Mouse (Mus musculus) frontal cortex, postnatal 25 days (tissue): ENCODE data around the gene Abcc2.

Experiments
- DNase-seq, 2 experiments: peaks; one replicate each; pipeline ENCODE4 v3.0.0; 2022; ENCODE audit warnings: low spot score in 2 of 2

Abcc2 gene

DNA sequence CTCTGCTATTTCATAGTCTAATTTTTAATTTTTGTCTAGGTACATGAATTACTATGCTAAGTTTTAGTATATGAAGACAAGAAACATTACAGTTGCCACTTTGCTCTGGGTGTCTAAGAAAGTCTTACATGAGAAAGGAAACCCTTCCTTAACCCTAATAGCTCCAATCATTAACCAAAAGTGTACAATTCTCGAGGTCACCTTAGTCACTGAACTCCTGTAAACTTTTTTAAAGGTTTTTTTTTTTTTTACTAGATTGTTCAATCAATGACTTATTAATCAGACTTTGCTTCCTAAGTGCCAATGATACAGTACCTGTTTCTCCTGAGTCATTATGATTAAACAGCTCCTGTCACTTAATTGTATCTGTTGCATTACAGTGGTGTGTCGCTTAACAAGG, 4.7 kb upstream of the Abcc2 start:
- DNase-seq, result no peak

DNA sequence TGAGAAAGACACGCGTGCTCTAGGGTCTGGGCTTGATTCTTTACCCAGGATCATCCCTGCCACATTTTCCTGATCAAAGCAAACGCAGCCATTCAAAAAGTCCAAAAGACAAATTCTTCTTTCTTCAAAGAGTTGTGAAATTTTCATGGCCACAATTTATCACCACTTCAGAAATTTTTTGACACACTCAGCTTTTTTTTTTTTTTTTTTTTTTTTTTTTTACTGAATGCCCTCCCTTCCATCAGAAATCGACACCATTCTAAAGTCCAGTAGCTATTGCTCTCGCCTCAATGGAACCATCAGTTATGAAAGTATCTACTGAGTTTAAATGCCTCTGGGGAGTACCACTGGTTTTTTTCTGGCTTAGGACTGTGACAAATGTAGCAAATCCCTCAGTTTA, 1.6 kb upstream of the Abcc2 start:
- DNase-seq, result no peak

DNA sequence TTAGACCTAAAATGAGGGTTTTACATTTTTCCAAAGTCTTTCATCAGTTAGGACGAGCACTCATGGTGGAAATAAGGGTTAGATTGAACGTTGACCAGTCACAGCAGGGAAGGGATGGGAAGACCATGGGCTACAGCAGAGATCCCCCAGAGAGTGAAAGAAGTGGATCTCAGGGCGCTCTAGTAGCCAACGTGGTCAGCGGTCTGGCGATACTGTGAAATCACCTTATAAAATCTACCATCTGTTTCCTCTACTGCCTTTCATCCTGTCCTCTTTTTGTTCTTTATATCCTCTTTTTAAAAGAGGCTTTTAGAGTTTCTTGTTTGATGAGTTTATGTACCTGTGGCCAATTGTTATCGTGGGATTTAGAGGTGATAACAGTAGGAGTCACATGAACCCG, 2.8 kb downstream of the Abcc2 start:
- DNase-seq, result no peak

DNA sequence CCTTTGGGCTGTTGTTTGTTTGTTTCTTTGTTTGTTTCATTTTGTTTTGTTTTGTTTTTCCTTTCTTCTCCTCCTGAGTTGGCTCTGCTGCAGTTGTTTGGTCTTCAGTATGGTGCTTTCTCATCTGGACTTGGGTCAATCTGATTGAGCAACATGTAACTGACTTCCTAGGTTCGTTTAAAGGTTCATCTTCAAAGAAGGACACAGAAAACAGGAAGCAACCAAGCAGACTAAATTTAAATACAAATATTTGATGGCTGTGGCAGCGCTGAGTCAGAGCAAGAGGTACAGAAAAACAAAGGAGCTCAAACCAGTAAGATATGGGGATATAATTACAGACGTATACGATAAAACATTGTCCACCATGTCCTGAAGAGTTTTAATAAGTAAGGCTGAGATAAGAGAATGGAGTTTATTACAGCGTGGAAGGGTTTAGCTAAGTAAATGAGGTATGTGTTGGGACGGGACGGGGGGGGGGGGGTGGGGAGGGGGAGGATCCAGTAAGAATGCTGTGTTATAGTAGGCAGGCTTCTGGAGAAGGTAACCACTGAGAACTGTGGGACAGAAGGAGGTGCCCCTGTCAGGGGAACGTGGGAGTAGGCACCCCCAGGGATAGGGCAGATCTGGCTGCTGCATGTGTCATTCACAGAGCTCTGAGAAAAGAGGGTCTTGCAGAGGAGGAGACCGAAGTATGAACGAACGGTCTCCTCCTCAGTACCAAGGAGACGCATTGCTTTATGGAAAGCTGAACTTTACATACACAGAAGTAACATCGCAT, 4.4 kb downstream of the Abcc2 start:
- DNase-seq, result no peak

DNA sequence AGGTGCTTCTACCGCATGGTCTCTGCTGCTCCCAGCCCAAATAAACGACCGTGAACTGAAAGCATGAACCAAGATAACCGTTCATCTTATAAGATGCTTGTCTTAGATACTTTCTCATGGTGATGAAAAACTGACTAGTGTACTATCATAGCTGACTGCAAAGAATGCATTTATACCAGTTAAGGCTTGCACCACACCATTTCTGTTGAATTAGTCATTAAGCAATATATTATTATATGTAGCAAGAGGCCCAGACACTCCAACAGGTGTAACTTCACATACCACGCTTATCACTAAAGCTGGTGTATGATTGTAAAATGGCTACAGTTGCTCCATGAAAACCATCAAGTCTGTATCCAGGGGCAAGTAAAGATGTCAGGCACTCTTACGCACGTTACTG, 7.8 kb downstream of the Abcc2 start:
- no peak for DNase-seq

DNA sequence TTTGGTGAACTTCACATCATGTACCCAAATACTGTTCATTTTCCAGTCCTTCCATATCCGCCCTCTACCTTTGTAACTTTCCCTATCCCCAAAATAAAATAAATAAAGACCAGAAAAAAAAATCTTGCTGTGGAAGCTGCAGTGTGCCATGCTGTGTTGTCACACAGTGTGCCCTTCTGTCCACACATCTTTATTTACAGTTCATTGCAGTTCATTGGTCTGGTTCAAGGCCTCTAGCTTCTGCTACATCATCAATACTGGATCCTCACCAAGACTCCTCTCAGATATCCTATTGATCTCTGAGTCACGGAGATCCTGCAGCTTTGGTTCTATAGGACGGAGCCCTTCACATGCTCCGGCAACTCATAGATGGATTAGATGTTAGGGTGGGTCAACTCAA, 10.5 kb downstream of the Abcc2 start:
- no peak for DNase-seq

DNA sequence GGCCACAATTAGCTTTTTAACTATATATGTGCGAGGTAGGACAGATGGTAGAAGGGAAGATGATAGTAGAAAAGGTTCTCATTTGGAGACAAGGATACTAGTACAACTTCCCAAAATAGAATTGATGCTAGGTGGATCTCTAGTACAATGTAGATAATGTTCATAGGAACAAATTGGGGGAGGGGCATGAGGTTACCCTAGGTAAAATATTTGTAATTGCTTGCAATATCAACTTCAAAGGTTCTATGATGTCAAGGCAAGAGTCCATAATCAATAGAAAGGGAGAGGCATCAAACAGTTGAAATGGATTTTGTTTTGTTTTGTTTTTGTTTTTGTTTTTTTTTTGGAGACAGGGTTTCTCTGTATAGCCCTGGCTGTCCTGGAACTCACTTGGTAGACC, 12.0 kb downstream of the Abcc2 start:
- no peak for DNase-seq

DNA sequence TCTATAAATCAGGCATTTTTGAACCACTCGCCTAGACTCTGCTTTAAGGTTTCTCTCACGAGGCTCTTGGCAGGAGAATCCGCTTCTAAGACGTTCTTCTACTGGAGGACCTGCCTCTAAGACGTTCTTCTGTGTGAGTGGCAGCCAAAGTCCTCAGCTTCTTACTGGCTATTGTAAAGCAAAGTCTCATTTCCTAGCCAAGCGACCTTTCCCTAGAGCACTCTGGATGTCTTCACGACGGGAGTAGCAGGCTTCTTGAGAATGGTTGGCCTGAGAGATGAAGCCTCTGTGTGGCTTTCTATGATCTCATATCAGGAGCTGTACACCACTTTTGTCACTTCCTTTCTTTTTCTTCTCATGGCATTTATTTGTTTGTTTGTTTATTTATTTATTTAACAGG, 13.5 kb downstream of the Abcc2 start:
- no peak for DNase-seq

DNA sequence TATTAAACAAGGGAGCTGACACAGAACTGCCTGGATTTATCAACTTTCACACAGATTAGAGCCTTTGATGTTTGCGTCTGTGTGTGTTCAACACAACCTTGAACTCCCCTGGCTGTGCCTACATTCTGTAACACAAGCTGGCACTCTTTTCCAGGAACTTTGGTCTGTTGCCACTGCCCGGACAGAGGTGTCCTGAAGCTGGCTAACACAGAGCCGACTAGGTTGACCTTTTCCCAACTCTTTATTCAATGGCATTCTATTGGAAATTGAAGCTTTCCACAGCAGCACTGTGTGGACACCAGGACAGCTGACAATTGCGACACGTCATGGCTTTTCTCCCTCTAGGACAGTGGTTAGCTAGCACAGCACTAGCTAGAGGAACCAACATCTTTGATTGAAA, 15.2 kb downstream of the Abcc2 start:
- DNase-seq, result no peak

DNA sequence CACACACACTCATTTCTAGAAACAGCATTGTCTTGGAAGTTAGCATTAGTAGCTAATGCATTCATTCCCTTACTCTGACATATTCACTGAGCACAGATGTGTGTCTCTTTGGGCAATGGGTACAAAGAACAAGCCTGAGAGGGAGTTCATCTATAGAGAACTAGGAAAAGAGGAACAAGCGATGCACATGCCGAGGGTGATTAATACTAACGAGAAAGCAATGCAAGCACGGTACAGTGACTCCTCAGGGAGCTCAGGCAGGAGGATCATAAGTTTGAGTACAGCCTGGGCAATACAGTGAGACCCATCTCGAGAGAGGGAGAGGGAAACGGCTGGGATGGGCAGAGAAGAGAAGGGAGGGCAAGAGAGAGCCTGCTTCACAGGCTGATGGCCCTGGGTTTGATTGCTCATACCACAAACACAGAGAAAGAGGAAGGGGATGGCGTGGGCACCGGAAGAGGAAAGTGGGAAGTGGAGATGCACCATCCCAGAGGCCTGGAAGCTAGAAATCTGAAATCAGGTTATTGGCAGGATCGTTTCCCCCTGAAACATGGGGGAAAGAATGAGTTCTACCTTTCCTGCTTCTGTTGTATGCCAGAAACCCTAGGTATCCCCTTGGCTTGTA, 19.5 kb downstream of the Abcc2 start:
- DNase-seq, result no peak

DNA sequence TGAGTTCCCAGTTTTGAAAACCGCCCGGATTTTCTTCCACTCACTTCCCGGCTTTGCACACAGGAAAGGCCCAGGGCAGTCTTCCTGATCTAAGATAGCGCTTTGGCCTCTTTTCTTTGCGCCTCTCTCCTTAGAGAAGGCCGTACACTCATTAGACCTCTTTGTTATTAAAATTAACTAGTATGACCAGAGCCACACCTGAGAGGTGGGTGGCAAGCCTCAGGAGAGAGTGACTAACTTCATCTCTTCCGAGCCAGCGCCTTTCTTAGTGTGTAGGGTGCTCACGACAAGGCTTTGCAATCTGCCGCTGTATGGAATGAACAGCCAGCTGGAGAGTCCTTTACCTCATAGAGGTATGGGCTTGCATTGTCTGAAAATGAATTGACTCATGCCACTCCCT, 21.9 kb downstream of the Abcc2 start:
- DNase-seq, result no peak

DNA sequence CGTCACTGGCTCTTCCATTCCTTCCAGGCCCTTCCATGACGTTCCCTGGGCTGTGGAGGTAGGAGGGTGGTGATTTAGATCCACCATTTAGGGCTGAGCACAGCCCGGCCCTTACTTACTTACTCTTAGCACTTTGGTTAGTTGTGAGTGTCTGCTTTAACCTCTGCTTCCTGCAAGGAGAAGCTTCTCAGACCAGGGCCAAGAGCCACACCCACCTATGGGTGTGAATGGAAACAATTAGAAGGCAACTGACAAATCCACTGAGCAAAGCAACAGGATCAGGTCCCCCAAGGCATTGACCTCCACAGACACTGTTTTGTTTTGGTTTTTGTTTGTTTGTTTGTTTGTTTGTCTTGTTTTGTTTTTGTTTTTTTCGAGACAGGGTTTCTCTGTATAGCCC, 27.3 kb downstream of the Abcc2 start:
- no peak for DNase-seq

DNA sequence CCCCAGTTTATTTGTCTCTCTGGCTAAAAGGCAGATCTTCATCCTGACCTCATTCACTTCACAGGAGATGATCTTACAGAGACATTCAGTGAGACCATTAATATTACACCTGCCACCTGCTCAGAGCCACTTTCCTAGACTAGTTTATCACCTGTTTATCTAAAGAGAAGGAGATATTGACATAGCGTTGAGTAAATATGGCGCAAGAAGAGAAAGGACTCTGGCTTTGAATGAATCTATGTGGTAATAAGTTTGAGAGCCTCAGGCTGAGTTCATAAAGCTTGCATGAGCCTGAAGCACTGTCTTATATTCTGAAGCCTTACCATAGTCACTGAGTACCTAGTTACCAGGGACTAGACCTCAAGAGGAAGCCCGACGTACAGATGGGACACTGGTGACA, 29.4 kb downstream of the Abcc2 start:
- DNase-seq, result no peak

DNA sequence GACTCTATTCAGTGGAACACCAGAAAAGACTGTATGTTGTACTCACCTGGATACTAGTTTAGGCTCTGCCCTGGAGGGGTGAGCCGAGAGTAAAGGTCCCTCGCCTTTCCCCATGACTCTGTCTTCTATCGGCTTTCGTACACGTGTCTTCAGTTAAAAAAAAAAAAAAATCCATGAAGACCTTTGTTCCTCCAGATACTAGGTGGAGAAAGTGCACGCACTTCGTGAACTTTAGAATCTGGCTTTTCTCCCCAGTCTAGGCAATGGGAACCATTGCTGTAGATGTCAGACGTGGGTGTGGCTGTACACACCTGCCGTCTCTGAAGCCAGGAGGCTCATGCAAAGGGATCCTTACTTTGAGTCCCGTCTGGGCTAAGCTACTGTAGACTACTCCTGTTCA, 31.3 kb downstream of the Abcc2 start:
- DNase-seq, result no peak

DNA sequence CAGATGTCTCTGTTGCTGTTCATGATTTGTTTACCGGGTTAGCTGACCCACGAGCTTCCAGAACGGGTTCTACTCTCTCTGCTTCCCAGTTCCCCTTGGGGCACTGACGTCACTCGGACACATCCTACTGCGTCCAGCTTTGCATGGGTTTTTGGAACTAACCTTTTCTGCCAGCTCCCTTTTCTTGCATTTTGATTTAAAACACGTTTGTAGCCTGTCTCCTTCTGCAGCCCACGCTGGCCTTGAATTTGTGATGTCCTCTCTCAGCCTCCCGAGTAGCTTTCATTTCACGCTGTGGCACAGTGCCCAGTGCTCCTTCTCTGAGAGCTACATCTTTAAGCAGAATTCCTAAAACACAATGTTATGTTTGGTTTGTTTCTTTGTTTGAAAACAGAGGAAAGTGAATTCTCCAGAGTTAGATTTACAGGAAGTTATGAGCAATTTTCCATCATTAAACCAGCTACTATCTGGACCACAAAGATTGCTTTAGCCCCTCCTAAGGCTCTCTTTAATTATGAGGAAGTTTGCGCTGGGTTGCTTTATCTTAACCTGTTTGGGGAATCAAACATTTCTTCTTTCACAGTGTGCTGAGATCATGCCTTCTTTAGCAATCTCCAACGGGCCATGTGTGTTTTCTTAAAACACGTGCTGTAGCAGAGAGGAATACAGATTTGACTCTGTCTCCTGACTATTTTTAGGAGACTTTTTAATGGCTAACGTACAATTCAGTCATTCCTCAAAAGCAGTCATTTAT, 33.8 kb downstream of the Abcc2 start:
- no peak for DNase-seq

DNA sequence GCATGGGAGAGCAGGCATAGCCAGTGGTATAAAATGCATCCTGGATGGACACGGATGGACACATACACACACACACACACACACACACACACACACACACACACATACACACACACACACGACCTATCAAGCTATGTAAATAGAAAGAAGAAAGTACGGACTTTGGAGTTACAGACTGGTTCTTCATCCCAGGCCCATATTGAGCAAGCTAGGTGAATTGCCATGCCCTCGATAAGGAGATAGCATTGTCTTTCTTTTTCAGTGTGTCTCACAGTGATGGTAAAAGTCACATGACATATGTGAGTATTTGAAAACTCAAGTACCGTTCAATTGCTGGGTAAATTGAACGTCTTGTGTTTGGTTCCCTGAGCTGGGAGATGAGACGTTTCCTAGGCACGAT, 44.9 kb downstream of the Abcc2 start:
- no peak for DNase-seq

DNA sequence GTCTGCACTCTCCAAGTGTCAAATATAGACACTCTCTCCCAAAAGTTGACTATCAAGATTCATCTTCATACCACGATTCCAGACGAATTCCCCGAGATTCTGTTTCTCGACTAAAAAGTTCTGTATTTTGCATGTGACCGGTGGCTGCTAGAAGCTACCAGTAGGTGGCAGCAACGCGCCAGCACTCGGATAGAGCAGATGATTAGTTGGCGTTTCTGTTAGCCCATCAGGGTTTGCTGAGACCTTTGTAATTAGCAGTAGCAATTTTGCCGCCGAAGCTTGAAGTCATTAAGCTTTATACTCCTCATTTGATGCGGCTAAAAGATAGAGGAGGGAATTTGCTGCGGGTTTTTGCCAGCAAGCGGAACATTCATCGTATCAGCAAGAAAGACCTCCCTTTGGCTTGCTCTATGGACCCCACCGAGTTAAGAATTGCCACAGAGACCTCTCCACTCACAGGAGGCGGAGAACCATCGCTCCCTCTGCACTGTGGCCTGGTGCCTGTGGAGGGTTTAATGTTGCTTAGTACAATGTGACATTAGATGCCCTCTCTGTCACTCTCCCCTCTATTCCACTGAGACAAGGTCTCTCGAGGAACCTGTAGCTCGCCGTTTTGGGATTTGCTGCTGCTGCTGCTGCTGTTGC, 50.6 kb downstream of the Abcc2 start:
- DNase-seq, result peak; percentile 51 to 64

DNA sequence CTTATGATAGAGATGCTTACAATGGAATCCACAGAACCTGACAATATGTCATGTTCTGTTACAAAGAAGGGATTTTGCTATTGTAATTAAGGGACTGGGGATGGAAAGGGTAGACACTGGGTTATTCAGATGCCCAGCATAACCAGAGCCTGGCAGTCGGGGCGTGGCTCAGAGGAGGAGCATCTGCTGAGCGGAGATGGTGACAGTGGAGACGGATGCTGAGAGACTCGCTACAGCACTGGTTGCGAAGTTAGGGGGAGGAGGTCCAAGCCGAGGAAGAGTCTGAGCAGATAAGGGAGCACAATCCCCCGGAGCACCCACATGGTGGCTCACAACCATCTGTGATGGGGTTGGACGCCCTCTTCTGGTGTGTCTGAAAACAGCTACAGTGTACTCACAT, 61.2 kb downstream of the Abcc2 start:
- DNase-seq, result no peak

DNA sequence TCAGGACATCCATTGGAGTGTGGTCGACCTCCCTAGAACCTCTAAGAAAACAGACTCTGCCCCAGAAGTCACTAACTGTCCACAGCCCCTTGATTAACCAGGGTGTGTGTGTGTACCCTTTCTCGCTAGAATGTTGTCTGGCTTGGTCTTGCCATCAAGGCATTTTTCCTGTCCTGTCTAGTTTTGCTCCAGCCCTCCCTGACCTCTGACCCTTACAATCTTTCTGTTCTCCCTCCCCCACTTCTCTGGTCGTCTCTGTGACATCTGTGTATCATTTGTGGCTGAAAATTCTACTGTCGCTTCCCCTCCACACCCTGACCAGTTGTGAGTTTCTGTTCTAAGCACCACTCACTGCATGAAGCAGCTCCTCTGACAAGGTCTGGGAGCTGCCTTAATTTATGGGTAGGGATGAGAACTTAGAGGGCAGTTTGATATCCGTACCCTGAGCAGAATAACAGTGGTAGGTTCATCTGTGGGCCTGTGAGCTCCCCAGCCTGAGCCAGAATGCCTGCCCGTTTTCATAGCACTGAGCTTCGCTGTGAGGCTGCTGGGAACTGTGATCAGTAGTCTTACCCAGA, 63.4 kb downstream of the Abcc2 start:
- DNase-seq, result no peak

DNA sequence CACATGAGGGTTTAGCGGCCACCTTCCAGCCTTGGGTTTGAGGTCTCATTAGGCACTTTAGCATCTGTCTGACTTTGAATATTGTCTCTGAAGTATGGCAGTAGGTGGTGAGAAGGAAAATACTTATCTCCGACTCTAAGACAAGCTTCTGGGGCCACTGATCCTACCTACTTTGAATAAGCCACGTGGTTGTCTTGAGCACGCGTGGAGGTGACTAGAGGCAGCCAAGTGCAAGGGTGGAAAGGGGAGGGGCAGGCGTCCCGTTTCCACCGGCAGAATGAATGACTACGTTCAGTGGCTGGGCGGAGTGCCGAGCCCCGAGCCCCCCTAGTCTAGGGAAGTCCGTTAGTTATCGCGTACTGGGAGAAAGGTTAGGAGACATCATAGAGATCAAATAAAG, 65.1 kb downstream of the Abcc2 start:
- DNase-seq, result no peak

DNA sequence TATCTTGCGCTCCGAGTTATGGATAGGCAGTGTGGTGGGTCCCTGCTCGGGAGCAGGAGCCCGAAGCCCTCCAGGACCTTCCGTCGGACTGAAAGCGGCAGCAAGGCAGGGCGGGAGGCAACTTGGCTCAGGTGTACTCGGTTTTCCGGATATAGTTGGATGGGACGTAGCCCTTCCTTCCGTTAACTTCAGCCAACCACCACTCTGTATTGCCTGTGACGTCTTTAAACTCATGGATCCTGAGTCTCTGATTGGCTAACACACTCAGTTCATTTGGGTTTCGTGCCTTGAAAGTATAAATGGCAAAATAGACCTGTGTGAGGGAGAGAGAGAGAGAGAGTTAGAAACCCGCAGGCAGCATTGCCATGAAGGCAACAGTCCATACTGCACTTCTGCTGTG, 66.0 kb downstream of the Abcc2 start:
- DNase-seq, result no peak

DNA sequence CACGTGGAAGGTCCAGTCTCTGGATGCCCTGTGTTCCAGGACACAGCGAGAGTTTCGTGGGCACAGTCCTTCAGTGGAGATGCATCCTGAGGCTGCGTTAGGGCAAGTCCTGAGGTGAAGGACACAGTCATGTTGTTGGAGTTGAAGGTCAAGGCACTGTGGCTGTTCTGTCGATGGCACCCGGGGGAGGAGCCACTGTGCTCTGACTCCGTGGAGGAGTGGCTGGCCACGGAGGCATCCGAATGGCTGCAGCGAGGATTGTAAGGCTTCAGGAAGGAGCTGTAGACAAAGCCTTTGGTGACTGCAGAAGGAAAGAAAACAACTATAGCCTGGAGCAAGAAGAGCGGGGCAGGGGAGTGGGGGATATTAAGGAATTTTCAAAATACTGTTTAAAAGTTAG, 68.0 kb downstream of the Abcc2 start:
- DNase-seq, result no peak
